Mouse (Mus musculus) neural tube, embryonic 12.5 days (tissue): ENCODE results near the gene Ccnd3. TPM values are rescaled to one million over a fixed set of nuclear protein-coding genes. Genes with fewer than 3 reads are reported as not detected.

Source experiments
- ATAC-seq: fragments of 200-750 bp; cut with Nextera tagmentation; 2 replicates; pipeline ENCODE4 v1.8.0; 2017; ENCODE audit warnings: low read depth, mild to moderate bottlenecking, moderate TSS enrichment, moderate library complexity; ENCODE audit not compliant: low FRiP score
- H3K27ac ChIP-seq: fragments of 300-500 bp; sonication (generic); 2 replicates; pipeline ENCODE4 v1.5.1; 2016
- H3K27me3 ChIP-seq: fragments of 300-500 bp; sonication (generic); replicated peaks from 2 replicates; pipeline ENCODE4 v1.6.1; 2016; ENCODE audit warnings: mild to moderate bottlenecking
- H3K36me3 ChIP-seq: fragments of 300-500 bp; sonication (generic); 2 replicates; pipeline ENCODE4 v1.6.1; 2016; ENCODE audit warnings: mild to moderate bottlenecking
- H3K4me1 ChIP-seq: fragments of 300-500 bp; sonication (generic); 2 replicates; pipeline ENCODE4 v1.6.1; 2016
- H3K4me2 ChIP-seq: fragments of 300-500 bp; sonication (generic); replicated peaks from 2 replicates; pipeline ENCODE4 v1.6.1; 2016; ENCODE audit warnings: mild to moderate bottlenecking
- H3K4me3 ChIP-seq: fragments of 300-500 bp; sonication (generic); 2 replicates; pipeline ENCODE4 v1.5.1; 2016
- H3K9ac ChIP-seq: fragments of 300-500 bp; sonication (generic); 2 replicates; pipeline ENCODE4 v1.6.1; 2016; ENCODE audit warnings: mild to moderate bottlenecking
- H3K9me3 ChIP-seq: fragments of 300-500 bp; sonication (generic); 2 replicates; pipeline ENCODE4 v1.6.1; 2016; ENCODE audit warnings: mild to moderate bottlenecking
- WGBS: fragments of 180-500 bp; shearing (Covaris S2); methylation state at CpG from one replicate; pipeline ENCODE4 v1.1.7; 2016; 5-methylcytosine and 5-hydroxymethylcytosine counted together
- polyA plus RNA-seq: library from polyadenylated mRNA; unstranded; fragments of >200 nt; fragmentation: Nextera tagmentation; extraction: Ambion mirVana; gene quantifications from 2 replicates; pipeline ENCODE4 v1.2.1, GENCODE M21; 2016

The Ccnd3 gene
- polyA plus RNA-seq: 146 and 152 TPM in 2 replicates

GRCm38 (mm10) chr17:47504941-47505346 lies at the start of gene Ccnd3:
Ccnd3 (plus strand) TSS chr17:47505051.
- H3K27me3 ChIP-seq: no peaks in the 10 kb centered on the region
- peak within 1 kb of the TSS; percentile 66 for H3K4me2 ChIP-seq
- H3K9me3 ChIP-seq: no peaks in the 10 kb centered on the region
- H3K4me1 ChIP-seq: peaks cover 18% of the 10 kb centered on the region
- no peak within 1 kb of the TSS for H3K27ac ChIP-seq
- peak within 1 kb of the TSS; percentile 32 for H3K4me3 ChIP-seq
- ATAC-seq: no peak
- 5% methylated on average over 22 of the region's 22 CpGs for WGBS
- H3K9ac ChIP-seq: peak within 1 kb of the TSS; percentile 54
- H3K36me3 ChIP-seq: no peaks in the 10 kb centered on the region

- no peak overlapping the region for H3K27ac ChIP-seq
- no peak overlapping the region for H3K9ac ChIP-seq
- ATAC-seq: no peak
- H3K36me3 ChIP-seq: no peaks in the 10 kb centered on the region
- whole genome bisulfite sequencing: 84% methylated on average over 13 of the region's 13 CpGs
- 0 out of 2 replicates have a peak, but pooled peaks cover 3% of the 10 kb centered on the region for H3K4me1 ChIP-seq
- H3K4me3 ChIP-seq: no peak overlapping the region
- no peaks in the 10 kb centered on the region for H3K9me3 ChIP-seq
- H3K4me2 ChIP-seq: no peak overlapping the region
- no peaks in the 10 kb centered on the region for H3K27me3 ChIP-seq
Measured at GRCm38 (mm10) chr17:47458310-47458709, 46.5 kb upstream of the Ccnd3 start.

DNA sequence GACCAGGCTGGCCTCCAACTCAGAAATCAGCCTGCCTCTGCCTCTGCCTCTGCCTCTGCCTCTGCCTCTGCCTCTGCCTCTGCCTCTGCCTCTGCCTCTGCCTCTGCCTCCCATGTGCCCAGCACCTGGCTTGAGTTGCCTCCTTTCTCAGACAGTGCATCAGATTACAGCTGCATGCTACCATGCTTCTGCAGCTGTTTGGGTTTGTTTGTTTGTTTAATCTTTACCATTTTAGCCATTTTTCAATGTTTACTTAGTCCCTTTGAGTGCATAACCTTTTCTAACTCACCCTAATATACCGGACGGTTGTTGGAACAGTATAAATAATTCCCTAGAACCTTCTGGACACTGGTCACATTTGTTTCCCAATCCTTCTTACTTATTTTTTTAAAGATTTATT lies 45.9 kb upstream of the Ccnd3 start:
- Histone ChIP-seq H3K27ac (no peak overlapping the region), H3K4me1 (0 out of 2 replicates have a peak, but pooled peaks cover 3% of the 10 kb centered on the region), H3K36me3 (no peaks in the 10 kb centered on the region), H3K4me2 (no peak overlapping the region), H3K4me3 (no peak overlapping the region), H3K9ac (no peak overlapping the region), H3K9me3 (no peaks in the 10 kb centered on the region), H3K27me3 (no peaks in the 10 kb centered on the region)
- WGBS: 93% methylated on average over 2 of the region's 2 CpGs
- no peak for ATAC-seq

DNA sequence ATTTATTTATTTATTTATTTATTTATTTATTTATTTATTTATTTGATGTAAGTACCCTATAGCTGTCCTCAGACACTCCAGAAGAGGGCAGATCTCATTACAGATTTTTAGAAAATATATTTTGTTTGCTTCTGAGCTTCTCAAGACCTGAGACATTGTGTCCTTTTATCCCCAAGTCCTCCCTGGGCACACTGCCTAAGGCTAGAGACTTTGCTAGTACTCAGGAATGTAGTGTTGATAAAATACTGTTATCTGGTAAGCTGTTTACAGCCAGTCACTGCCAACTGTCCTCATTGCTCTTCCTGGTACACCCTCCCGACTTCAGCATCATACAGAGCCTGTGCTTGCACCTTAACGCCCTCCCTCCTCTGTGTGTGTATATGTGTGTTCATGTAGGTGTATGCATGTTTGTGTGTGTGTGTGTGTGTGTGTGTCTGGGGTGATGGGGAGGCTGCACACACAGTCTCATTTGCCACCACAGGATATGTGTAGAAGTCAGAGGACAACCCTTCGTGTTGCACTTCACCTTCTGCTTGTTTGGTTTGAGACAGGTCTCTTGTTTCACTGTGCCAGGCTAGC lies 45.4 kb upstream of the Ccnd3 start:
- WGBS: 94% methylated on average over 3 of the region's 3 CpGs
- Histone ChIP-seq H3K9ac (no peak overlapping the region), H3K4me2 (no peak overlapping the region), H3K4me1 (0 out of 2 replicates have a peak, but pooled peaks cover 3% of the 10 kb centered on the region), H3K27ac (no peak overlapping the region), H3K36me3 (no peaks in the 10 kb centered on the region), H3K27me3 (no peaks in the 10 kb centered on the region), H3K4me3 (no peak overlapping the region), H3K9me3 (no peaks in the 10 kb centered on the region)
- no peak for ATAC-seq

- no peaks in the 10 kb centered on the region for H3K9me3 ChIP-seq
- H3K27me3 ChIP-seq: peaks cover 17% of the 10 kb centered on the region
- 79% methylated on average over 3 of the region's 3 CpGs for WGBS
- no peak overlapping the region for H3K4me3 ChIP-seq
- ATAC-seq: no peak
- no peaks in the 10 kb centered on the region for H3K36me3 ChIP-seq
- H3K9ac ChIP-seq: no peak overlapping the region
- no peak overlapping the region for H3K27ac ChIP-seq
- peaks cover 3% of the 10 kb centered on the region; the same call in 1 of the 2 replicates for H3K4me1 ChIP-seq
- no peak overlapping the region for H3K4me2 ChIP-seq
Measured at GRCm38 (mm10) chr17:47461688-47462087, 43.2 kb upstream of the Ccnd3 start.

DNA sequence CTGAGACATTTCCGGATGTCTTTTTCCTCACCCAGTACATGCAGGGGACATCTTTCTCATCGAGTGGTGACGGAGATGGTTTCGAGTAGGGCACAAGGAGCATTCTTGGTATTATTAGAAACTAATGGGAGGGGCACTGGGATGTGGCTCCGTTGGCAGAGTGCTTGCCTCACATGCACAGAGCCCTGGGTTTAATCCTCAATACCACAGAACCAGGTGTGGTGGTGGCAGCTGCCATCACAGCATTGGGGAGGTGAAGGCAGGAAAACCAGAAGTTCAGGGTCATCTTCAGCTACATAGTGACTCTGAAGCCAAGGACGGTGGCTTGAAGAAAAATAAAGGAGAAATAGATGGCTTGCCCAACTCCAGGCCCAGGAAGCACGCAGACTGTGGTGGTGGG lies 42.6 kb upstream of the Ccnd3 start:
- Histone ChIP-seq H3K4me1 (peaks cover 3% of the 10 kb centered on the region; the same call in 1 of the 2 replicates), H3K9me3 (no peaks in the 10 kb centered on the region), H3K4me3 (no peak overlapping the region), H3K4me2 (no peak overlapping the region), H3K36me3 (no peaks in the 10 kb centered on the region), H3K27ac (no peak overlapping the region), H3K27me3 (peaks cover 23% of the 10 kb centered on the region), H3K9ac (no peak overlapping the region)
- ATAC-seq: no peak
- 85% methylated on average over 7 of the region's 7 CpGs for WGBS

GRCm38 (mm10) chr17:47462728-47463388 lies 42.0 kb upstream of the Ccnd3 start:
- Histone ChIP-seq H3K4me3 (no peak overlapping the region), H3K9ac (no peak overlapping the region), H3K27me3 (peaks cover 29% of the 10 kb centered on the region), H3K36me3 (no peaks in the 10 kb centered on the region), H3K4me2 (no peak overlapping the region), H3K27ac (no peak overlapping the region), H3K4me1 (peaks cover 3% of the 10 kb centered on the region; the same call in 1 of the 2 replicates), H3K9me3 (no peaks in the 10 kb centered on the region)
- WGBS: 50% methylated on average over 9 of the region's 9 CpGs
- no peak for ATAC-seq

- Histone ChIP-seq H3K4me1 (peaks cover 3% of the 10 kb centered on the region; the same call in 1 of the 2 replicates), H3K4me2 (no peak overlapping the region), H3K27me3 (peaks cover 45% of the 10 kb centered on the region), H3K4me3 (no peak overlapping the region), H3K36me3 (no peaks in the 10 kb centered on the region), H3K27ac (no peak overlapping the region), H3K9ac (no peak overlapping the region), H3K9me3 (no peaks in the 10 kb centered on the region)
- no peak for ATAC-seq
- WGBS: 42% methylated on average over 12 of the region's 12 CpGs
Measured at GRCm38 (mm10) chr17:47464248-47464965, 40.4 kb upstream of the Ccnd3 start.

- Histone ChIP-seq H3K4me1 (peaks cover 3% of the 10 kb centered on the region; the same call in 1 of the 2 replicates), H3K9me3 (no peaks in the 10 kb centered on the region), H3K27ac (no peak overlapping the region), H3K27me3 (peaks cover 46% of the 10 kb centered on the region), H3K9ac (no peak overlapping the region), H3K36me3 (no peaks in the 10 kb centered on the region), H3K4me2 (no peak overlapping the region), H3K4me3 (no peak overlapping the region)
- ATAC-seq: no peak
- 85% methylated on average over 11 of the region's 11 CpGs for WGBS
Measured at GRCm38 (mm10) chr17:47465016-47465415, 39.8 kb upstream of the Ccnd3 start.

- H3K4me1 ChIP-seq: peaks cover 3% of the 10 kb centered on the region; the same call in 1 of the 2 replicates
- no peak overlapping the region for H3K27ac ChIP-seq
- 29% methylated on average over 9 of the region's 9 CpGs for WGBS
- H3K27me3 ChIP-seq: peaks cover 46% of the 10 kb centered on the region
- 0 out of 2 replicates have a peak overlapping the region, but pooled peaks have one; percentile 5 for H3K4me2 ChIP-seq
- no peaks in the 10 kb centered on the region for H3K36me3 ChIP-seq
- no peak overlapping the region for H3K4me3 ChIP-seq
- ATAC-seq: no peak
- H3K9me3 ChIP-seq: no peaks in the 10 kb centered on the region
- no peak overlapping the region for H3K9ac ChIP-seq
Measured at GRCm38 (mm10) chr17:47466284-47466683, 38.6 kb upstream of the Ccnd3 start.

- peaks cover under 1% of the 10 kb centered on the region; the same call in 1 of the 2 replicates for H3K4me1 ChIP-seq
- H3K4me3 ChIP-seq: peak overlapping the region; percentile 17; the same call in 1 of the 2 replicates
- no peak overlapping the region for H3K27ac ChIP-seq
- no peak overlapping the region for H3K9ac ChIP-seq
- H3K36me3 ChIP-seq: no peaks in the 10 kb centered on the region
- H3K9me3 ChIP-seq: no peaks in the 10 kb centered on the region
- ATAC-seq: no peak
- 60% methylated on average over 11 of the region's 11 CpGs for WGBS
- peak overlapping the region; percentile 46; the same call in 1 of the 2 replicates for H3K4me2 ChIP-seq
- H3K27me3 ChIP-seq: peaks cover 46% of the 10 kb centered on the region
Measured at GRCm38 (mm10) chr17:47467659-47468058, 37.2 kb upstream of the Ccnd3 start.

DNA sequence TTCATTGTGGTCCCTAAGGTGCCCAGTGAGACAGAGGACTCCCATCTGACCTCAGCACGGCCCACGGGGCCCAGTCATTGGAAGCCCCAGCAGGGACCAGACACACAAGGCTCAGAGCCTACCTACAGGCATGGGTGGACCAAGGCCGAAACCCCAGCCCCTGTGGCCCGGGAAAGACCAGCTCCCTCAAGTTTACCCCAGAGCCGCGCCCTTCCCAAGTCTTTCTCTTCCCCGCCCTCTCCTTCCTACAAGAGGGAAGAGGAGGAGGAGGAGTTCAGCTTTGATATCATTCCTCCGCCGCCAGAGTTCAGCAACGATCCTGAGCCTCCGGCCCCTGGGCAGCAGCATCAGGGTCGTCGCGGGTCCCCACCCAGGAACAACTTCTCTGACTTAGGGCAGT lies 36.8 kb upstream of the Ccnd3 start:
- Histone ChIP-seq H3K4me2 (peak overlapping the region; percentile 46), H3K36me3 (no peaks in the 10 kb centered on the region), H3K4me3 (peak overlapping the region; percentile 17; the same call in 1 of the 2 replicates), H3K27me3 (peaks cover 46% of the 10 kb centered on the region), H3K9ac (peak overlapping the region; percentile 36; the same call in 1 of the 2 replicates), H3K4me1 (no peaks in the 10 kb centered on the region; the same call in 1 of the 2 replicates), H3K27ac (no peak overlapping the region), H3K9me3 (no peaks in the 10 kb centered on the region)
- WGBS: 11% methylated on average over 14 of the region's 14 CpGs
- ATAC-seq: no peak
